Mouse (Mus musculus) ES-Bruce4 (cell line): ENCODE measurements around the gene Dcun1d1.

ENCODE experiments used
- CTCF ChIP-seq: IDR thresholded peaks from one replicate; pipeline ENCODE4 v1.8.1; 2011; ENCODE audit warnings: low read depth, low read length
- EP300 ChIP-seq: IDR thresholded peaks from 2 replicates; pipeline ENCODE4 v1.6.1; 2011; ENCODE audit warnings: low read depth, low read length; ENCODE audit not compliant: insufficient read depth
- POLR2A ChIP-seq: IDR thresholded peaks from one replicate; pipeline ENCODE4 v1.8.1; 2011; ENCODE audit warnings: low read length; ENCODE audit not compliant: insufficient read depth

- no peak for TF ChIP-seq POLR2A
- no peak for TF ChIP-seq EP300
- TF ChIP-seq CTCF, result no peak
These were observed 13.8 kb downstream of the Dcun1d1 start for GRCm38 (mm10) chr3:35923495-35923894.
